Mouse (Mus musculus): ENCODE results near the gene Spi1.

GRCm38 (mm10) chr2:91119061-91119460 lies 36.9 kb downstream of the Spi1 start:
- TF ChIP-seq CTCF (IDR thresholded peaks at IDR 0.05; ENCODE audit: low read depth) (no peak), EP300 (IDR thresholded peaks at IDR 0.05; ENCODE audit: low read depth) (no peak)
